8 mouse cellular contexts compared by ENCODE assay signal in the genomic region with DNA sequence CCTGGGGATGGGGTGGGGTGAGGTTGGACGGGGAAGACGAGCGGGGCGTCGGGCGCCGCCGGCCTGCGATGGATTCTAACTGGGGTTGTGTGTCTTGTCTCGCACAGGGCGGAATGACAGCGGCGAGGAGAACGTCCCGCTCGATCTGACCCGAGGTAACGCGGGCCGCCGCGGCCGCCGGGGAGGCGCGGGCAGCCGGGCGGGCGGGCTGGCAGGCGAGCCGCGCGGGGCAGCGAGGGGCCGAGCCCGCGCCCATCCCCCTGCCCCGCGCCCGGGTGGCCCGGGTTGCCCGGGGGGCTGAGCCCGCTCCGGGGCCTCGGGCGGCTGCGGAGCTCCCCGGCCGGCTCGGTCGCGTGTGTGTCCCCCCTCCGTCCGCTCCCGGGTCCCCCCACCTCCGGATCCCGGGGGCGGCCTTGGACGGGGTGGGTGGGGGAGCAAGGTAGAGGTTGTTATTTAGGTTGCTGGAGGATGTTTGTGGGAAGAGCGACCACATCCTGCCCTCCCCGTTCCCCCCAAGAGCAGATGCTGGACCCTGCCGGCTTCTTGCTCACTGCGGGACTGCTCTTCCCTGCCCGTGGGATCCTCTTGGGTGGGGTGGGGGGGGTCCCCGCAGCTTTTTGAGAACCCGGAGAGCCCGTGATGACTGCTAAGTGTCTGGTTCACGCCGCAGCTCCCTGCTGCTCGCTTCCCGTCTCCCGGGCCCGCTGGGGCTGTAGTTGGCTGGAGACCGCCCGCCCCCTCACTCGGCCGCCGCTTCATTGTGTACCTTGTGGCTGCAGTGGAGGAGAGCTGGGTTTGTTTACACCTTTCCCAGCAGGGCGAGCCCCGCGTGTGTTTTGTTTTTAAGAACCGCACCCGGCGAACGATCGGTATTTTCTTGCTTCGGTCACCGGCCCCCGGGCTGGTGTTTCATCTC. TPM values are rescaled to one million over a fixed set of nuclear protein-coding genes. Genes with fewer than 3 reads are reported as not detected.
DNase-seq lines count a peak whose midpoint lies in the region; ATAC-seq lines count a peak whose summit lies in the region.

No protein-coding gene starts in this region.

- H3K27ac ChIP-seq in forebrain, embryonic 10.5 days = peak overlapping the region; percentile 96
- peak overlapping the region; percentile 96 for H3K27ac ChIP-seq in hindbrain, embryonic 12.5 days
- H3K27ac ChIP-seq in limb, embryonic 13.5 days = peak overlapping the region; percentile 92
- peak overlapping the region; percentile 97 for H3K27ac ChIP-seq in midbrain, embryonic 13.5 days

- peaks cover 23% of the 10 kb centered on the region for H3K4me1 ChIP-seq in forebrain, embryonic 10.5 days
- H3K4me1 ChIP-seq in hindbrain, embryonic 12.5 days = peaks cover 23% of the 10 kb centered on the region
- H3K4me1 ChIP-seq in limb, embryonic 13.5 days = peaks cover 36% of the 10 kb centered on the region
- peaks cover 38% of the 10 kb centered on the region for H3K4me1 ChIP-seq in midbrain, embryonic 13.5 days (replicated peaks)

- H3K27me3 ChIP-seq in forebrain, embryonic 10.5 days (ENCODE audit: poor library complexity, severe bottlenecking) = peaks cover 16% of the 10 kb centered on the region
- H3K27me3 ChIP-seq in hindbrain, embryonic 12.5 days = no peaks in the 10 kb centered on the region
- H3K27me3 ChIP-seq in limb, embryonic 13.5 days = peaks cover 19% of the 10 kb centered on the region
- peaks cover 8% of the 10 kb centered on the region; the same call in 1 of the 2 replicates for H3K27me3 ChIP-seq in midbrain, embryonic 13.5 days

- no peaks in the 10 kb centered on the region for H3K9me3 ChIP-seq in forebrain, embryonic 10.5 days
- no peaks in the 10 kb centered on the region for H3K9me3 ChIP-seq in hindbrain, embryonic 12.5 days (replicated peaks)
- no peaks in the 10 kb centered on the region for H3K9me3 ChIP-seq in limb, embryonic 13.5 days
- no peaks in the 10 kb centered on the region for H3K9me3 ChIP-seq in midbrain, embryonic 13.5 days

- H3K4me2 ChIP-seq in hindbrain, embryonic 12.5 days (replicated peaks) = peak overlapping the region; percentile 85
- peak overlapping the region; percentile 94 for H3K4me2 ChIP-seq in limb, embryonic 13.5 days (replicated peaks)
- peak overlapping the region; percentile 77 for H3K4me2 ChIP-seq in midbrain, embryonic 13.5 days (replicated peaks)

- peak overlapping the region; percentile 97 for H3K9ac ChIP-seq in hindbrain, embryonic 12.5 days
- peak overlapping the region; percentile 94 for H3K9ac ChIP-seq in limb, embryonic 13.5 days
- H3K9ac ChIP-seq in midbrain, embryonic 13.5 days (replicated peaks) = peak overlapping the region; percentile 94

- no peaks in the 10 kb centered on the region for H3K36me3 ChIP-seq in forebrain, embryonic 10.5 days (replicated peaks)
- no peaks in the 10 kb centered on the region for H3K36me3 ChIP-seq in hindbrain, embryonic 12.5 days
- H3K36me3 ChIP-seq in limb, embryonic 13.5 days = no peaks in the 10 kb centered on the region
- H3K36me3 ChIP-seq in midbrain, embryonic 13.5 days = no peaks in the 10 kb centered on the region

- H3K4me3 ChIP-seq in forebrain, embryonic 10.5 days = peak overlapping the region; percentile 93
- H3K4me3 ChIP-seq in hindbrain, embryonic 12.5 days = peak overlapping the region; percentile 91
- peak overlapping the region; percentile 90 for H3K4me3 ChIP-seq in limb, embryonic 13.5 days
- H3K4me3 ChIP-seq in midbrain, embryonic 13.5 days (replicated peaks) = peak overlapping the region; percentile 91

- under 1% methylated on average over 78 of the region's 89 CpGs for WGBS in forebrain, embryonic 10.5 days
- under 1% methylated on average over 79 of the region's 89 CpGs for WGBS in hindbrain, embryonic 12.5 days
- WGBS in limb, embryonic 13.5 days = under 1% methylated on average over 72 of the region's 89 CpGs
- under 1% methylated on average over 86 of the region's 89 CpGs for WGBS in midbrain, embryonic 13.5 days

- peak; percentile 84 for ATAC-seq in hindbrain, embryonic 12.5 days (ENCODE audit: low FRiP score)
- ATAC-seq in limb, embryonic 13.5 days (ENCODE audit: low FRiP score, low read depth) = peak; percentile 67
- ATAC-seq in midbrain, embryonic 13.5 days = peak; percentile 90

- peak; percentile 37 for DNase-seq in gastrocnemius, postnatal 10 days
- DNase-seq in gastrocnemius, adult 18-20 months (ENCODE audit: low spot score) = no peak
- peak; percentile 34 for DNase-seq in c-Kit-positive CD71-positive TER-119-positive erythroid progenitor cells, embryonic 14.5 days (ENCODE audit: low spot score)
- DNase-seq in forebrain, embryonic 10.5 days (ENCODE audit: extremely low spot score, low spot score) = peak; percentile 48
- DNase-seq in spleen, postnatal 10 days (ENCODE audit: low spot score in 2 of 2) = peak; percentile 56 to 66

RNA-seq across cellular contexts. Expression of a gene that starts 0.6 kb away (rescaled TPM):
- total RNA-seq in gastrocnemius, postnatal 10 days (2021) = 10 to 100 TPM; 11.0 to 14.5 TPM
- total RNA-seq in gastrocnemius, adult 18-20 months (2021) = 10 to 100 TPM; 10.0 to 13.3 TPM
- polyA plus RNA-seq in forebrain, embryonic 10.5 days (2016; fragmentation: Nextera tagmentation; extraction: Ambion mirVana) = 33.5 and 36.1 TPM in 2 replicates
- 57.3 and 58.0 TPM in 2 replicates for polyA plus RNA-seq in hindbrain, embryonic 12.5 days (2016; fragmentation: Nextera tagmentation; extraction: Ambion mirVana)
- polyA plus RNA-seq in limb, embryonic 13.5 days (2015; fragmentation: Nextera tagmentation; extraction: Ambion mirVana) = 50.1 and 51.1 TPM in 2 replicates
- 62.0 and 63.8 TPM in 2 replicates for polyA plus RNA-seq in midbrain, embryonic 13.5 days (2015; fragmentation: Nextera tagmentation; extraction: Ambion mirVana)
